Mouse (Mus musculus): ENCODE measurements around the gene Plpp3. TPM values are rescaled to one million over a fixed set of nuclear protein-coding genes. Genes with fewer than 3 reads are reported as not detected.

The Plpp3 gene
- polyA plus RNA-seq, 1 experiment, result 258 TPM

GRCm38 (mm10) chr4:105206995-105207394 is 49.8 kb downstream of the Plpp3 start:
- H3K4me3 ChIP-seq (ENCODE audit: insufficient read depth, low read length), result no peak overlapping the region
- no peaks in the 10 kb centered on the region; the same call in 1 of the 2 replicates for H3K4me1 ChIP-seq (ENCODE audit: control insufficient read depth, insufficient read depth, low read length)
- TF ChIP-seq POLR2A (IDR thresholded peaks at IDR 0.05; ENCODE audit: extremely low read depth, insufficient read depth, low read length) (no peak), CTCF (IDR thresholded peaks at IDR 0.05; ENCODE audit: extremely low read depth, insufficient read depth, low read length) (no peak)
- H3K27ac ChIP-seq (ENCODE audit: insufficient read depth, low read length), result no peak overlapping the region

GRCm38 (mm10) chr4:105207641-105208040 is 50.5 kb downstream of the Plpp3 start:
- no peak overlapping the region for H3K4me3 ChIP-seq (ENCODE audit: insufficient read depth, low read length)
- H3K4me1 ChIP-seq (ENCODE audit: control insufficient read depth, insufficient read depth, low read length), result no peaks in the 10 kb centered on the region; the same call in 1 of the 2 replicates
- H3K27ac ChIP-seq (ENCODE audit: insufficient read depth, low read length), result no peak overlapping the region
- TF ChIP-seq POLR2A (IDR thresholded peaks at IDR 0.05; ENCODE audit: extremely low read depth, insufficient read depth, low read length) (no peak), CTCF (IDR thresholded peaks at IDR 0.05; ENCODE audit: extremely low read depth, insufficient read depth, low read length) (no peak)

GRCm38 (mm10) chr4:105208977-105209376 is 51.8 kb downstream of the Plpp3 start:
- TF ChIP-seq POLR2A (IDR thresholded peaks at IDR 0.05; ENCODE audit: extremely low read depth, insufficient read depth, low read length), result no peak
- Histone ChIP-seq H3K27ac (ENCODE audit: insufficient read depth, low read length) (no peak overlapping the region), H3K4me3 (ENCODE audit: insufficient read depth, low read length) (no peak overlapping the region), H3K4me1 (ENCODE audit: control insufficient read depth, insufficient read depth, low read length) (no peaks in the 10 kb centered on the region)

- Histone ChIP-seq H3K4me1 (ENCODE audit: control insufficient read depth, insufficient read depth, low read length) (no peaks in the 10 kb centered on the region), H3K27ac (ENCODE audit: insufficient read depth, low read length) (no peak overlapping the region), H3K4me3 (ENCODE audit: insufficient read depth, low read length) (no peak overlapping the region)
- TF ChIP-seq POLR2A (IDR thresholded peaks at IDR 0.05; ENCODE audit: extremely low read depth, insufficient read depth, low read length), result no peak
- no peak for TF ChIP-seq CTCF (IDR thresholded peaks at IDR 0.05; ENCODE audit: extremely low read depth, insufficient read depth, low read length)
These were observed 56.2 kb downstream of the Plpp3 start for GRCm38 (mm10) chr4:105213314-105213713.

GRCm38 (mm10) chr4:105214438-105214837 is 57.3 kb downstream of the Plpp3 start:
- Histone ChIP-seq H3K4me1 (ENCODE audit: control insufficient read depth, insufficient read depth, low read length) (no peaks in the 10 kb centered on the region), H3K4me3 (ENCODE audit: insufficient read depth, low read length) (no peak overlapping the region), H3K27ac (ENCODE audit: insufficient read depth, low read length) (no peak overlapping the region)
- TF ChIP-seq CTCF (IDR thresholded peaks at IDR 0.05; ENCODE audit: extremely low read depth, insufficient read depth, low read length), result no peak
- no peak for TF ChIP-seq POLR2A (IDR thresholded peaks at IDR 0.05; ENCODE audit: extremely low read depth, insufficient read depth, low read length)

- TF ChIP-seq POLR2A (IDR thresholded peaks at IDR 0.05; ENCODE audit: extremely low read depth, insufficient read depth, low read length) (no peak), CTCF (IDR thresholded peaks at IDR 0.05; ENCODE audit: extremely low read depth, insufficient read depth, low read length) (no peak)
- Histone ChIP-seq H3K4me1 (ENCODE audit: control insufficient read depth, insufficient read depth, low read length) (no peaks in the 10 kb centered on the region), H3K4me3 (ENCODE audit: insufficient read depth, low read length) (no peak overlapping the region), H3K27ac (ENCODE audit: insufficient read depth, low read length) (no peak overlapping the region)
These were observed 58.7 kb downstream of the Plpp3 start for GRCm38 (mm10) chr4:105215726-105216410.

- H3K4me3 ChIP-seq (ENCODE audit: insufficient read depth, low read length), result no peak overlapping the region
- H3K4me1 ChIP-seq (ENCODE audit: control insufficient read depth, insufficient read depth, low read length), result no peaks in the 10 kb centered on the region
- no peak for TF ChIP-seq CTCF (IDR thresholded peaks at IDR 0.05; ENCODE audit: extremely low read depth, insufficient read depth, low read length)
- no peak for TF ChIP-seq POLR2A (IDR thresholded peaks at IDR 0.05; ENCODE audit: extremely low read depth, insufficient read depth, low read length)
- no peak overlapping the region for H3K27ac ChIP-seq (ENCODE audit: insufficient read depth, low read length)
These were observed 61.1 kb downstream of the Plpp3 start for GRCm38 (mm10) chr4:105218202-105218601.

GRCm38 (mm10) chr4:105219316-105219715 is 62.2 kb downstream of the Plpp3 start:
- Histone ChIP-seq H3K4me3 (ENCODE audit: insufficient read depth, low read length) (no peak overlapping the region), H3K4me1 (ENCODE audit: control insufficient read depth, insufficient read depth, low read length) (no peaks in the 10 kb centered on the region), H3K27ac (ENCODE audit: insufficient read depth, low read length) (no peak overlapping the region)
- TF ChIP-seq POLR2A (IDR thresholded peaks at IDR 0.05; ENCODE audit: extremely low read depth, insufficient read depth, low read length), result no peak

GRCm38 (mm10) chr4:105220849-105221248 is 63.7 kb downstream of the Plpp3 start:
- H3K4me1 ChIP-seq (ENCODE audit: control insufficient read depth, insufficient read depth, low read length), result no peaks in the 10 kb centered on the region; the same call in 1 of the 2 replicates
- no peak overlapping the region for H3K27ac ChIP-seq (ENCODE audit: insufficient read depth, low read length)
- H3K4me3 ChIP-seq (ENCODE audit: insufficient read depth, low read length), result no peak overlapping the region
- no peak for TF ChIP-seq POLR2A (IDR thresholded peaks at IDR 0.05; ENCODE audit: extremely low read depth, insufficient read depth, low read length)
- TF ChIP-seq CTCF (IDR thresholded peaks at IDR 0.05; ENCODE audit: extremely low read depth, insufficient read depth, low read length), result no peak

GRCm38 (mm10) chr4:105221256-105221840 is 64.2 kb downstream of the Plpp3 start:
- H3K27ac ChIP-seq (ENCODE audit: insufficient read depth, low read length), result no peak overlapping the region
- H3K4me3 ChIP-seq (ENCODE audit: insufficient read depth, low read length), result no peak overlapping the region
- TF ChIP-seq POLR2A (IDR thresholded peaks at IDR 0.05; ENCODE audit: extremely low read depth, insufficient read depth, low read length) (no peak), CTCF (IDR thresholded peaks at IDR 0.05; ENCODE audit: extremely low read depth, insufficient read depth, low read length) (no peak)
- H3K4me1 ChIP-seq (ENCODE audit: control insufficient read depth, insufficient read depth, low read length), result no peaks in the 10 kb centered on the region; the same call in 1 of the 2 replicates
